Mouse (Mus musculus) right cerebral cortex, adult 18-20 months (tissue): ENCODE measurements around the gene Tmem86a.

ENCODE experiments used
- DNase-seq: peaks from one replicate; pipeline ENCODE4 v3.0.0; 2022; ENCODE audit warnings: mixed read lengths

Tmem86a gene

GRCm38 (mm10) chr7:47030517-47031193 is 19.7 kb upstream of the Tmem86a start:
- no peak for DNase-seq

- no peak for DNase-seq
Measured at GRCm38 (mm10) chr7:47031371-47031770, 19.0 kb upstream of the Tmem86a start.

DNA sequence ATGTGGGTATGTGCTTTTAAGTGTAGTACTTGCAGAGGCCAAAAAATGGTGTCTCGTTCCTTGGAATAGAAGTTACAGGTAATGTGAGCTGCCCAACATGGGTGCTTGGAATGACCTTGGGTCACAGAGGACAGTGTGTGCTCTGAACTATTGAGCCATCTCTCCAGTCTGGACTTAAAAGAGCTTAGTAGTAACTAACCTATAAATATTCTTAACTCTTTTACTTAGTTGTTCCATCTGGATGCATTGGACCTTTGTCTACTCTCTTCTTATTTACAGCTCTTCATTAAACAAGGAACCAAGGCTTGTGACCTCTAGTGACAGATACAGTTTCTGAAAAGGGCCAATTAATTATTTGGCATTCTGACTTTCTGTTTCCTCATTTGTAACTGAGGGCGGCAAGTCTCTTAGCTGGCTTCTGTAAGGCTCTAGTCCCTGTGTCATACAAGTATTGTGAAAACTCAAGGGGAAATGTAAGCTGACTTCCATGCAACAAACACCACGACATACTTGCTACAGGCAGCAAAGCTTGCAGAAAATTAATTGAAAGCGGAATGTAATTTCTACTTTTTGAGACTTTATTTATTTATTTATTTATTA is 15.5 kb upstream of the Tmem86a start:
- no peak for DNase-seq

DNA sequence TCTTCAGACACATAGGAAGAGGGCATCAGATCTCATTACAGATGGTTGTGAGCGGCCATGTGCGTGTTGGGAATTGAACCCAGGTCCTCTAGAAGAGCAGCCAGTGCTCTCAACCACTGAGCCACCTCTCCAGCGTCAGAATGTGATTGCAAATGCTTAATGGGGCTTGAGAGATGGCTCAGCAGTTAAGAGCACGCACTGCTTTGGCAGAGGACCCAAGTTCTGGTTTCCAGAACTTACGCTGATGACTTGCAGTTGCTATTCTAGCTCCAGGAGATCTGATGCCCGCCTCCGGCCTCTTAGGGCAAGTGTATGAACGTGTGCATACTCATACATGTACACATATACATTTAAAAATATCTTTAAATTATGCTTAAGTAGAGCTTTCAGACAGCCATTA is 15.0 kb upstream of the Tmem86a start:
- no peak for DNase-seq

GRCm38 (mm10) chr7:47041706-47042105 is 8.7 kb upstream of the Tmem86a start:
- DNase-seq, result no peak

GRCm38 (mm10) chr7:47042121-47042520 is 8.3 kb upstream of the Tmem86a start:
- DNase-seq, result no peak

DNA sequence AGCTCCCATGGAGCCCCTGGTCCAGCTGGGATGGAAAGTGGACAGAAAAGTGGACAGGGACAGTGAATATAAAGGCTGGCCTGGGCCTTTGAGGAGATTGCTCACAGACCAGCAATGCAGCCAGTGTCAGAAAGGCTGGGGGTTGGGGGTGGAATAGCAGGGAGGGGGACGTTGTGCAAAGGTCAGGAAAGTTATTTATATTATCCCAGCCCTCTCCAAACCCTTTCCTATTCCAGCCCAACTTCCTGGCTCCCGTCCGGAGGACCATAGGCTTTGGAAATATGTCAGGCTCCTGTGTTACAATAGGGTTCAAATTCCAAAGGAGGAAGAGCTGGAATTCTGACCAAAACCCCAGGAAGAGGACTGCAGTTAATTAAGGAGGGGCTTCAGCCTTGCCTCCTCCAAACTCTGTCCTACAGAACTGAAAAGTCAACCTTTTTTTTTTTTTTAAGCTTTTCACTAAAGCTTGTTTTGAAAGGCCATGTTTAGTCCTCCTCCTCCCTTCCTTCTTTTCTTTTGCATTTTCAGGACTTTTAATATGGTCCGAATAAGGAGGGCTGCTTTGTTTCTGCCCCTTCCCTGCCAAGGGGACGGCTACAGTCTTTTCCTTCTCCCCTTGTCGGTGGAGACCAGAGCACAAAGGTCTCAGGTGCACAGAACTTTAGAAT is 7.4 kb upstream of the Tmem86a start:
- no peak for DNase-seq

DNA sequence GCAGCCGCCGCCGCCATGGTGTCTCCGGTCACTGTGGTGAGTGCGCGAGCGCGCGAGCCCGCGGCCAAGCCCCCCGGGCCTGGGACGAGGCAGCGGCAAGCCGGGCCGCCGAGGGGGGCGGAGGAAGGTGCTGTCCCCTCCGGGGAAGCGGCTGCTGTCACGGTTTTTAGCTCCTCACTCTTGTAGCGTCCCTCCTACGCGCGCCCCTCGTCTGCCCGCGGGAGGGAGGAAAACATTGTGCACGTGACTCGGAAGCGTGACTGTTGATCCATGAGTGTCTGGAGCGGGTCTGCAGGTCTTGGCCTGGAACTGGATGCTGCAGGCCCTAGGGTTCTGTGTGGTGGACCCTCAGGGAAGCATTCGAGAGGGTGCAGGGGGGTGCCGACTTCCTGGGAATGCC is 365 bp downstream of the Tmem86a start:
- DNase-seq, result peak; percentile 78

DNA sequence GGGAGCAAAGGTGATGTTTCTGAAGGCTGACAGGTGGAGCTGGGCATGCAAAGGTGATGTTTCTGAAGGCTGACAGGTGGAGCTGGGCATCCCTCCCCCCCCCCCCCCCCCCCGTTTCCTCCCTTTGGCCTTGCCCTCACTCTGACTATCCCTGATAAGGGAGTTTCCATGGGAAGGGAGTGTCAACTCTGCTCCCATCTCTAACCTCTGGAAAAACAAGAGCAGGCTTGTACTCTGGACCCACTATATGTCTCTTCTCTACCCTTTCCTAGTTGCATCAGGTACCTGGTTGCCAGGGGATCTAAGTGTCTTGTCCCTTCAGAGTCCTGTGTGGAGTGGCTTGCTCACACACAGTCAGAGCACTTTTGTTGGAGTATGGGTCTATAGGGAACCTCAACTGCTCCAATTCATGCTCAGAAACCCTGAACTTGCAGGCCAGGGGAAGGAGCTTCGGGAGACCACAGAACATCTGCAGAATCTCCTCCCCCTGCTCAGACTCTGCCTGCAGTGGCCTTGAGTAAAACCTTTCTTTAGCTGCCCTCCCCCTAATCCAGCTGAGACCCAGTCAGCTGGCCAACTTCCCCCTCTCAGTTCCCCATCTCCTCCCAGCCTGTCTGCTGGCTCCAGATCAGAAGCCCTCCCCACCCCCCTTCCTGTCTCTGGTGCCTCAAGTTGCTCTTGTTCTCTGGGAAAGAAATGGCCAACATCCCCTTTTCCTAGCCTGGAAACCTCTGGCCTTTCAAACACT is 1.2 kb downstream of the Tmem86a start:
- peak; percentile 48 for DNase-seq

DNA sequence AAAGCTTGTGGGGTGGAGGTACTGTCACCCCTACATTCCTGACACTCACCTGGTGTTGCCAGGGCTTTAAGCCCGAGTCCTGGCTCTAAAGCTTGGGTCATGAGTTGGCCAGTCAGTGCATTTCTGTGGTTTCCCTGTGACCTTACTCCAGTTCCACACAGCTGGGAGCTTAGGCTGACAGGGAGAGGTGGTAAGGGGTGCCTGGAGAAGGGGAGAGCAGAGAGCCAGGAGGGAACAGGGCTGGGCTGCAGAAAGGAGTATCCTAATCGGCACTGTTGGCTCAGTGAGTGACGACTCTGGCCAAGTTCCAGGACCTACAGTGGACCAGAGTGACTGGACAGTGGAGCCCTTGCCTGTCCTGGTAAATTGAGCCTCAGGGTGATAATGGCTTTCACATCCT is 1.9 kb downstream of the Tmem86a start:
- DNase-seq, result no peak

- DNase-seq, result no peak
Measured at GRCm38 (mm10) chr7:47053287-47053686, 2.9 kb downstream of the Tmem86a start.

GRCm38 (mm10) chr7:47054666-47055065 is 4.3 kb downstream of the Tmem86a start:
- no peak for DNase-seq

GRCm38 (mm10) chr7:47055744-47056143 is 5.3 kb downstream of the Tmem86a start:
- DNase-seq, result no peak

DNA sequence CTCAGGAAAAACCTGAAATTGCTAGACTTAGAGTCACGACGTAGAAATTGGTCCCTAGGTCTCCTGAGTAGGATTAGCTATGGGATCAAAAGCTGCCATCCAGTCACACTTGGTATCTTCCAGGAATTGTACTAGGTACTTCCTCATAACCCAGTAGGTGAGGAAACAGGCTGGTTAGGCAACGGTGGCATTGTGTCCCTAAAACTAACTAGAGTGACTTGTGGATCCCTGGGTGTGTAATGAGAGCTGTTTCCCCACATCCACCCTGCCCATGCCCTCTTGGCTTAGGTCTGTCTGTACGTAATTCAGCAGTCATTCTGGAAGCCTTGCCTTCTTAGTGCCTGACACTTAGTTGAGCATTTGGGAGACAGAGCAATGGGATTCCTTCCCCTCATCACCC is 5.9 kb downstream of the Tmem86a start:
- no peak for DNase-seq

GRCm38 (mm10) chr7:47059339-47059738 is 8.9 kb downstream of the Tmem86a start:
- DNase-seq, result no peak

GRCm38 (mm10) chr7:47061560-47061959 is 11.2 kb downstream of the Tmem86a start:
- DNase-seq, result peak; percentile 57

DNA sequence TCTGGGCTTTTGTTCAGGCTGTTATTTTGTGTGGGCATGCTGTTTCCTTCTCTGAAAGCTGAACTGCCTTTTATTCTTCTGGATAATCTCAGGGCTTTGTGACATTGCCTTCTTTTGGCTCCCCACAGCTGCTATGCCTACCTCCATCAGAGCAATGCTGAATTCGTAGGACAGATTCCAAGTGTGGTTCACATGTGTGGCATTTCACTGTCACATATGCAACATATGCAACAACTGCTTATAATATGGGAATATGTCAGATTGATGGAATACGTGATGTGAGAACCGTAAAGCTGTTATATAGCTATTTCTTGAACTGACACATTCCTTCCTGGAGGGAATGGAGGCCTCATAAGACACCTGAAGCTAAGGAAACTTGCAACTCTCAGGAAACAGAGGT is 16.5 kb downstream of the Tmem86a start:
- no peak for DNase-seq

DNA sequence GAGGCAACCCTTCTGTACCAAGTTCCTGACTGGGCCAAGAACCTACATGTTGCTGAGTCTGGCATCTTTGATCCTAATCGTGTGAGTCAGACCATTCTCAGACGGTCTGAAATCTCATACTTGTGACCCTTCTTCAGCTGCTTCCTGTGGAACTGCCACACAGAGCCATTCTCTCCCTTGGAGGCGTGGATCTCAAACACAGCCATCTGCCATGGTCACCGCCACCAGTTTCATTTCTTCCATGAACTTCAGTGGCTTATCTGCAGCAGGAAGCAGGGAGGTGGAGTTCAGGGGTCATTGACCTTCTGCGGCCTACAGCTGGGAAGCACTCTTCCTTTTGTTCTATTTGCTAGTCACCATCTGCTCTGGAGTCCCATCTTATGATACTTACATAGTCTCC is 17.5 kb downstream of the Tmem86a start:
- DNase-seq, result no peak

DNA sequence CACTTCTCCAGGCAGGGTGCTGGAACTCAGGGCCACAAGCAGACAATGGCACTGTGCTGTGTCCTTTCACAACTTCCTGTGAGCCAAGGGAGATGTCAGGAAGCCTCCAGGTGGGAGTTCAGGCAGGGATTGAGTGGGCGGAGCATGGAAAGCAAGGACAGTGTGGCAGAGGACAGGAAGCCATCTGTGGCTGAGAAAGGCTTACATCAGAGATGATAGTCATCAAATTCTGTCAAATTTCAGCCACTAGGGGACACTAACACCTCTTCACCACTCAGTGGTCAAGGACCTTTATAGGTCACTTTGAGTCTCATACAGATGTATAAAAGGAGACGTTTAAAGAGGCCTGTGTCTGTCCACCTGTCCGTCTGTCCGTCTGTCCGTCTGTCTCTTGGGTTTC is 22.1 kb downstream of the Tmem86a start:
- DNase-seq, result no peak

DNA sequence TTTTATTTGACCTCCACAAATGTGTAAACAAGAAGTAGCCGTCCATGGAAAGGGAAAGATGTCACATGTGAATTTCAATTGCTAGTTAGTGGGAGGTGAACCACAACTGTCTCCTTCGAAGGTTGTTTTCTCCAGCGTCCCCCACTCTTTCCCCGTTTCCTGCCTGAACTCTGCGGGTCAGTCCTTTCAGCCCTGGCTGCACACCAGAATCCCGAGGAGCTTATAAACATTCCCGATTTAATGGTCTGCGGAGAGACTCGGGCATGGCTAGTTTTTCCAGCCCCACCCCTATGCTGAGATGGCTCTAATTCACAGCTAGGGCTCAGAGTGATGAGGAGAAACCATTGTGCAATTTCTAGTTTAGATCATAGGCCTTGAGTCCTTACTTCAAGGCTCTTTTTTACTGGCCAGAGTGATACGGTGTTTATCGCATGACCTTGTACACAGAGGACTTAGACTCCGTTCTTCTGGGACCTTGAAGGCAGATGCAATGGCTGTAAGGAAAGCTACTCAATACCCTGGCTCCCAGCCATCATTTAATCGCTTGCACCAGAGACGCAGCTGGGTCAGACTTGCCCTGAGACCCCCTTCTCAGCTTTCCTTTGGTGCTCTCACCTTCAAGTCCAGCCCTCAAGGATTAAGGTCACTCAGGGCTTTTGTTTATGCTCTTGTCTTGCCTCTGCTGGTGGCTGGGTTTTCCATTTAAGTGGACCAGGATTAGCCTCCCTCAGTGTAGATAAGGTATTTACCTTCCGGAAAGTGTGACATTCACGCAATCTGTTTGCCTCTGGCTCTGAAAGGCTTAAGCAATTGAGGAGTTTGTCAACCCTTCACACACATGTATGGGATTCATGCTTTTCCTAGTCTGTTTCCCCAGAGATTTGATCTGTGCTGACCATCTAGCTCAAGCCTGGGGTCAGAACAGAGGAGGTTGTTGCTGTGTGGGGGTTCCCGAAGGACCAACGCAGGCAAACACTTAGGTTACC is 23.4 kb downstream of the Tmem86a start:
- DNase-seq, result no peak

GRCm38 (mm10) chr7:47076193-47076592 is 25.8 kb downstream of the Tmem86a start:
- no peak for DNase-seq

DNA sequence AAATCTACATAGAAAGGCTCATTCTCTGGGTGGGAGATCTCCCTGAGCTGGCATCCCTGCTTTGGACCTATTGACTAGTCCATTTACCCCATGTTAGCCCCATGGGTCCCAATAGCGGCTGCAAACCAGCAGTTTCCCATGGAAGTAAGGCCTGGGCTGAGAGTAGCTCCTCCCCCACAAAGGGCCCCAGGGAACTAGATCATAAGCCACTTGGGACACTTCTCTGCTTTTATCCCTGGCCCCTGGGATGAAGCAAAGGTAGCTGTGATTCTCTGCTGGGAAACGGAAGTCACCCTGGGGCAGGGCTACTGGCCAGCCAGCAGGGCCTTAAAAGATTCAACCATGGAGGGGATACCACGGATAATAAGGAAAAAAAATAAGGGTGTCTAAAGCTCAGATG is 26.3 kb downstream of the Tmem86a start:
- DNase-seq, result no peak
